Mouse (Mus musculus) heart, embryonic 13.5 days (tissue): Measurements from ENCODE around the gene Skor1. TPM values are rescaled to one million over a fixed set of nuclear protein-coding genes. Genes with fewer than 3 reads are reported as not detected.

Experiments
- ATAC-seq: fragments of 200-750 bp; cut with Nextera tagmentation; 2 replicates; pipeline ENCODE4 v1.8.0; 2017; ENCODE audit warnings: moderate TSS enrichment; ENCODE audit not compliant: insufficient number of reproducible peaks, low FRiP score, low TSS enrichment; ENCODE audit errors: extremely low read depth
- H3K27ac ChIP-seq: fragments of 300-500 bp; sonication (generic); replicated peaks from 2 replicates; pipeline ENCODE4 v1.5.1; 2015; ENCODE audit warnings: moderate library complexity, mild to moderate bottlenecking, inconsistent platforms
- H3K27me3 ChIP-seq: fragments of 300-500 bp; sonication (generic); replicated peaks from 2 replicates; pipeline ENCODE4 v1.6.1; 2015; ENCODE audit warnings: mild to moderate bottlenecking, inconsistent platforms
- H3K36me3 ChIP-seq: fragments of 300-500 bp; sonication (generic); 2 replicates; pipeline ENCODE4 v1.6.1; 2015; ENCODE audit warnings: mild to moderate bottlenecking, inconsistent platforms
- H3K4me1 ChIP-seq: fragments of 300-500 bp; sonication (generic); 2 replicates; pipeline ENCODE4 v1.6.1; 2015; ENCODE audit warnings: inconsistent platforms
- H3K4me2 ChIP-seq: fragments of 300-500 bp; sonication (generic); 2 replicates; pipeline ENCODE4 v1.6.1; 2015; ENCODE audit warnings: inconsistent platforms, mild to moderate bottlenecking, moderate library complexity
- H3K4me3 ChIP-seq: fragments of 300-500 bp; sonication (generic); 2 replicates; pipeline ENCODE4 v1.5.1; 2015; ENCODE audit warnings: moderate library complexity, mild to moderate bottlenecking, inconsistent platforms
- H3K9ac ChIP-seq: fragments of 300-500 bp; sonication (generic); 2 replicates; pipeline ENCODE4 v1.6.1; 2015; ENCODE audit warnings: inconsistent platforms, mild to moderate bottlenecking, moderate library complexity
- H3K9me3 ChIP-seq: fragments of 300-500 bp; sonication (generic); 2 replicates; pipeline ENCODE4 v1.6.1; 2016; ENCODE audit warnings: inconsistent platforms
- WGBS: fragments of 180-500 bp; shearing (Covaris S2); methylation state at CpG from one replicate; pipeline ENCODE4 v1.1.7; 2015; ENCODE audit warnings: mixed read lengths; 5-methylcytosine and 5-hydroxymethylcytosine counted together
- polyA plus RNA-seq: library from polyadenylated mRNA; unstranded; fragments of >200 nt; fragmentation: Nextera tagmentation; extraction: Ambion mirVana; gene quantifications from 2 replicates; pipeline ENCODE4 v1.2.1, GENCODE M21; 2015

The Skor1 gene
- polyA plus RNA-seq, 1 experiment from 2014 or later: not detected

GRCm38 (mm10) chr9:63181337-63182178 lies 32.8 kb upstream of the Skor1 start:
- 64% methylated on average over 11 of the region's 11 CpGs for WGBS

GRCm38 (mm10) chr9:63178296-63178695 lies 29.5 kb upstream of the Skor1 start:
- 77% methylated on average over 8 of the region's 8 CpGs for WGBS
- Histone ChIP-seq H3K4me2 (no peak overlapping the region), H3K36me3 (peaks cover 23% of the 10 kb centered on the region), H3K4me1 (peaks cover 15% of the 10 kb centered on the region), H3K27me3 (peaks cover 39% of the 10 kb centered on the region), H3K9me3 (no peaks in the 10 kb centered on the region), H3K27ac (no peak overlapping the region), H3K9ac (no peak overlapping the region), H3K4me3 (no peak overlapping the region)
- ATAC-seq: no peak

More at GRCm38 (mm10) chr9:63181337-63182178, 32.8 kb upstream of the Skor1 start:
- ATAC-seq: no peak
- Histone ChIP-seq H3K27me3 (peaks cover 65% of the 10 kb centered on the region), H3K27ac (no peak overlapping the region), H3K4me3 (no peak overlapping the region), H3K9ac (no peak overlapping the region), H3K4me2 (no peak overlapping the region), H3K36me3 (peaks cover 21% of the 10 kb centered on the region), H3K4me1 (peaks cover 15% of the 10 kb centered on the region), H3K9me3 (no peaks in the 10 kb centered on the region)

- Histone ChIP-seq H3K27ac (no peak overlapping the region), H3K36me3 (peaks cover 20% of the 10 kb centered on the region), H3K4me1 (no peaks in the 10 kb centered on the region), H3K9me3 (no peaks in the 10 kb centered on the region), H3K27me3 (peaks cover 8% of the 10 kb centered on the region; the same call in 1 of the 2 replicates), H3K4me3 (no peak overlapping the region), H3K4me2 (no peak overlapping the region), H3K9ac (no peak overlapping the region)
- no peak for ATAC-seq
- WGBS: 86% methylated on average over 8 of the region's 8 CpGs
Observed at GRCm38 (mm10) chr9:63174001-63174721, 25.4 kb upstream of the Skor1 start.

- Histone ChIP-seq H3K4me3 (no peak overlapping the region), H3K9me3 (no peaks in the 10 kb centered on the region), H3K4me1 (no peaks in the 10 kb centered on the region), H3K4me2 (no peak overlapping the region), H3K9ac (no peak overlapping the region), H3K27ac (no peak overlapping the region), H3K36me3 (peaks cover 21% of the 10 kb centered on the region), H3K27me3 (no peaks in the 10 kb centered on the region)
- no peak for ATAC-seq
- 47% methylated on average over 2 of the region's 2 CpGs for WGBS
Observed at GRCm38 (mm10) chr9:63171951-63172350, 23.2 kb upstream of the Skor1 start.

GRCm38 (mm10) chr9:63169127-63169526 lies 20.4 kb upstream of the Skor1 start:
- no peaks in the 10 kb centered on the region for H3K27me3 ChIP-seq
- H3K4me3 ChIP-seq: no peak overlapping the region
- peaks cover 6% of the 10 kb centered on the region for H3K4me1 ChIP-seq
- no peak overlapping the region for H3K4me2 ChIP-seq
- WGBS: 80% methylated on average over 1 of the region's 1 CpGs
- H3K36me3 ChIP-seq: peaks cover 18% of the 10 kb centered on the region
- no peak overlapping the region for H3K9ac ChIP-seq
- H3K9me3 ChIP-seq: no peaks in the 10 kb centered on the region
- no peak for ATAC-seq
- H3K27ac ChIP-seq: no peak overlapping the region

- no peak overlapping the region for H3K27ac ChIP-seq
Observed at GRCm38 (mm10) chr9:63165070-63165469, 16.3 kb upstream of the Skor1 start.

GRCm38 (mm10) chr9:63163756-63164155 lies 15.0 kb upstream of the Skor1 start:
- H3K36me3 ChIP-seq: peaks cover 13% of the 10 kb centered on the region
- no peaks in the 10 kb centered on the region for H3K9me3 ChIP-seq
- no peak overlapping the region for H3K4me2 ChIP-seq
- no peak overlapping the region for H3K4me3 ChIP-seq
- no peak overlapping the region for H3K27ac ChIP-seq
- no peak for ATAC-seq
- no peak overlapping the region for H3K9ac ChIP-seq
- H3K4me1 ChIP-seq: peaks cover 6% of the 10 kb centered on the region
- 70% methylated on average over 8 of the region's 8 CpGs for WGBS
- H3K27me3 ChIP-seq: peaks cover 24% of the 10 kb centered on the region

More at GRCm38 (mm10) chr9:63165070-63165469, 16.3 kb upstream of the Skor1 start:
- no peak overlapping the region for H3K9ac ChIP-seq
- peaks cover 6% of the 10 kb centered on the region for H3K4me1 ChIP-seq
- H3K4me3 ChIP-seq: no peak overlapping the region
- peaks cover 11% of the 10 kb centered on the region for H3K27me3 ChIP-seq
- no peak for ATAC-seq
- H3K9me3 ChIP-seq: no peaks in the 10 kb centered on the region
- peaks cover 24% of the 10 kb centered on the region for H3K36me3 ChIP-seq
- WGBS: 36% methylated on average over 9 of the region's 9 CpGs
- no peak overlapping the region for H3K4me2 ChIP-seq

GRCm38 (mm10) chr9:63151949-63152348 lies 3.2 kb upstream of the Skor1 start:
- Histone ChIP-seq H3K27ac (no peak overlapping the region), H3K36me3 (no peaks in the 10 kb centered on the region), H3K4me1 (peaks cover 27% of the 10 kb centered on the region), H3K9ac (no peak overlapping the region), H3K27me3 (peaks cover 99% of the 10 kb centered on the region), H3K4me3 (no peak overlapping the region), H3K9me3 (0 out of 2 replicates have a peak, but pooled peaks cover 6% of the 10 kb centered on the region), H3K4me2 (no peak overlapping the region)
- WGBS: 26% methylated on average over 14 of the region's 14 CpGs
- no peak for ATAC-seq

GRCm38 (mm10) chr9:63151072-63151870 lies 2.5 kb upstream of the Skor1 start:
- no peaks in the 10 kb centered on the region for H3K36me3 ChIP-seq
- 0 out of 2 replicates have a peak, but pooled peaks cover 6% of the 10 kb centered on the region for H3K9me3 ChIP-seq
- no peak overlapping the region for H3K27ac ChIP-seq
- ATAC-seq: no peak
- H3K4me2 ChIP-seq: peak overlapping the region; percentile 38
- no peak overlapping the region for H3K9ac ChIP-seq
- 3% methylated on average over 20 of the region's 20 CpGs for whole genome bisulfite sequencing
- peaks cover 34% of the 10 kb centered on the region for H3K4me1 ChIP-seq
- peaks cover 99% of the 10 kb centered on the region for H3K27me3 ChIP-seq
- peak overlapping the region; percentile 15; the same call in 1 of the 2 replicates for H3K4me3 ChIP-seq

GRCm38 (mm10) chr9:63150086-63150800 lies 1.5 kb upstream of the Skor1 start:
- no peak overlapping the region for H3K4me2 ChIP-seq
- H3K9me3 ChIP-seq: 0 out of 2 replicates have a peak, but pooled peaks cover 6% of the 10 kb centered on the region
- H3K9ac ChIP-seq: no peak overlapping the region
- H3K4me3 ChIP-seq: no peak overlapping the region
- no peak for ATAC-seq
- H3K27ac ChIP-seq: no peak overlapping the region
- H3K36me3 ChIP-seq: no peaks in the 10 kb centered on the region
- H3K27me3 ChIP-seq: peaks cover 99% of the 10 kb centered on the region
- WGBS: under 1% methylated on average over 27 of the region's 27 CpGs
- H3K4me1 ChIP-seq: peaks cover 44% of the 10 kb centered on the region
